Mouse (Mus musculus) neural tube, embryonic 15.5 days (tissue): ENCODE measurements at regions not wholly inside any gene's neighbourhood (a gene's known extent, or its start where the extent isn't known, plus 50 kb on each side); places are given as distances from the start of the nearest gene placed in this dataset.
A peak's percentile ranks its signal among the peaks of the same experiment; 100 is the strongest.

Source experiments
- ATAC-seq: fragments of 200-750 bp; cut with Nextera tagmentation; 2 replicates; pipeline ENCODE4 v1.8.0; 2017; ENCODE audit warnings: mild to moderate bottlenecking, moderate TSS enrichment, moderate library complexity; ENCODE audit not compliant: low FRiP score
- H3K27ac ChIP-seq: fragments of 300-500 bp; sonication (generic); replicated peaks from 2 replicates; pipeline ENCODE4 v1.5.1; 2015; ENCODE audit warnings: mild to moderate bottlenecking, inconsistent platforms
- H3K27me3 ChIP-seq: fragments of 300-500 bp; sonication (generic); replicated peaks from 2 replicates; pipeline ENCODE4 v1.6.1; 2015; ENCODE audit warnings: inconsistent platforms
- H3K36me3 ChIP-seq: fragments of 300-500 bp; sonication (generic); 2 replicates; pipeline ENCODE4 v1.6.1; 2015; ENCODE audit warnings: inconsistent platforms
- H3K4me1 ChIP-seq: fragments of 300-500 bp; sonication (generic); 2 replicates; pipeline ENCODE4 v1.6.1; 2015; ENCODE audit warnings: inconsistent platforms
- H3K4me2 ChIP-seq: fragments of 300-500 bp; sonication (generic); 2 replicates; pipeline ENCODE4 v1.6.1; 2015; ENCODE audit warnings: inconsistent platforms, mild to moderate bottlenecking, moderate library complexity
- H3K4me3 ChIP-seq: fragments of 300-500 bp; sonication (generic); replicated peaks from 2 replicates; pipeline ENCODE4 v1.5.1; 2015; ENCODE audit warnings: mild to moderate bottlenecking, inconsistent platforms
- H3K9ac ChIP-seq: fragments of 300-500 bp; sonication (generic); replicated peaks from 2 replicates; pipeline ENCODE4 v1.6.1; 2015; ENCODE audit warnings: mild to moderate bottlenecking, inconsistent platforms
- H3K9me3 ChIP-seq: fragments of 300-500 bp; sonication (generic); replicated peaks from 2 replicates; pipeline ENCODE4 v1.6.1; 2016; ENCODE audit warnings: inconsistent platforms
- WGBS: fragments of 180-500 bp; shearing (Covaris S2); methylation state at CpG from one replicate; pipeline ENCODE4 v1.1.7; 2015; ENCODE audit warnings: mixed read lengths; 5-methylcytosine and 5-hydroxymethylcytosine counted together

DNA sequence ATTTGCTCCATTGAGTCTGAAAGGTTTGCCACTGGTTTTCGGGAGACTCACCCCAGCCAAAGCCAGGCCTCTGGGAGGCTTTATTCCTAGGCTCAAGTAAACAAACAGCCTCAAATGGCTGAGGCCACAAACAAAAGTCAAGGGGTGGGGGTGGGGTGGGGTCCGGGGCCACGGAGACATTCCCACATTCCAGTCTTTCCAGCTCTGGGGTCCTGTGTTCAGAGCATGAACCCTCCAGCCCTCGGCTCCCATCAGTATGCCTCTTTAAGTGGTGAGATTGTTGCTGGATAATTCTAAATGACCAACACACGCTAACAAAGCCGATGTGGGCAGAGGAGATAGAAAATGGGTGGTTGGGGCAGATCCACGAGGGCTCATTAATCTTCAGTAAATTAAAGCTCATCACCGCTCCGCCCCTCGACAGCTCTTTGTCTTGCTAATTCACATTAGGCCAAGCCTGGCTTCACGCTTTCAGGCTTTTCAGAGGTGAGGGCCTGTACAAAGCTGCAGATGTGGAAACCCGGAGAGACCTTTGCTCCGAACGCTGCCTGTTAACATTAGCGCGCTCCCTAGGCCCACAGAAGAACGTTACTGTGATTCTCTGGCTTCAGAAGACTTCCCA is 326.2 kb downstream of the Pmp22 start:
- H3K9ac ChIP-seq: no peak overlapping the region
- H3K36me3 ChIP-seq: no peaks in the 10 kb centered on the region
- H3K4me3 ChIP-seq: no peak overlapping the region
- H3K9me3 ChIP-seq: no peaks in the 10 kb centered on the region
- H3K4me2 ChIP-seq: 0 out of 2 replicates have a peak overlapping the region, but pooled peaks have one; percentile 5
- 9% methylated on average over 17 of the region's 17 CpGs for WGBS
- no peaks in the 10 kb centered on the region for H3K27me3 ChIP-seq
- H3K27ac ChIP-seq: no peak overlapping the region
- ATAC-seq: no peak
- H3K4me1 ChIP-seq: peaks cover 14% of the 10 kb centered on the region

DNA sequence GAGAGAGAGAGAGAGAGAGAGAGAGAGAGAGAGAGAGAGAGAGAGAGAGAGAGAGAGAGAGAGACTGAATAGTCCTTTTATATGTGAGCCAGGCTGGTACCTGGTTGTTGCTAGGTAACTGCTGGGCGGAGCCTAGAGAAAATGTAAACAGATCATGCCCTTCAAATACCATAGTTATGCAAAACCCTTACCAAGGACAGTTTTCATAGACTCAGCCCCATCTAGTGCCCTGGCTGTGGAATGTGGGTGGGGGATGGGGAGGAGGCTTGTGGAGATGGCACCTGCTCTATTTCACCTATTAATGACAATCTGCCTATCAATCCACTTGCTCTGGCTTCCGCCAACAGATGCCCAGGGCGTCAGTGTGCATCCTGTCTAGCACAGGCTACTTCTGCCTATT is 327.6 kb downstream of the Pmp22 start:
- Histone ChIP-seq H3K4me3 (no peak overlapping the region), H3K9ac (no peak overlapping the region), H3K9me3 (no peaks in the 10 kb centered on the region), H3K4me2 (no peak overlapping the region), H3K27ac (no peak overlapping the region), H3K4me1 (peaks cover 14% of the 10 kb centered on the region), H3K36me3 (no peaks in the 10 kb centered on the region), H3K27me3 (no peaks in the 10 kb centered on the region)
- ATAC-seq: no peak
- 59% methylated on average over 3 of the region's 3 CpGs for WGBS

DNA sequence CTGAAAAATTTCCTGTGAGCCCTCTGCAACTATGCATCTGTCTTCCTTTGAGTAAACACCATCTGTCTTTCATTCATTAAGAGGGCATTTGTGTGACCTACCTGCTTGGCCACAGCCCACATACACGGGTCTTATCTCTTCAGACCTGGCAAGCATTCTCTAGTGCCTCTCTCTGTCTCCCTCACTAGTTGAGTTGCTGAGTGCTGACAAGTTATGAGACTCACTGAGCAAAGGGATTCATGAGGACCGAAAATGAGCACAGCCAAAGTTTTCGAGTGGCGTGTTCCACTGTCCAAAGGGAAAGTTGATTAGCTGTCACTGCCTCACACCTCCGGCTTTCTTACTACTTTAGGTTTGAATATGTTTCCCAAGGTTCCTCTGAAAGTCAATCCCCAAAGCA is 328.5 kb downstream of the Pmp22 start:
- H3K36me3 ChIP-seq: no peaks in the 10 kb centered on the region
- 80% methylated on average over 5 of the region's 5 CpGs for WGBS
- H3K27ac ChIP-seq: no peak overlapping the region
- H3K4me3 ChIP-seq: no peak overlapping the region
- H3K4me2 ChIP-seq: no peak overlapping the region
- H3K27me3 ChIP-seq: no peaks in the 10 kb centered on the region
- H3K4me1 ChIP-seq: peaks cover 14% of the 10 kb centered on the region
- H3K9ac ChIP-seq: no peak overlapping the region
- ATAC-seq: no peak
- H3K9me3 ChIP-seq: no peaks in the 10 kb centered on the region

DNA sequence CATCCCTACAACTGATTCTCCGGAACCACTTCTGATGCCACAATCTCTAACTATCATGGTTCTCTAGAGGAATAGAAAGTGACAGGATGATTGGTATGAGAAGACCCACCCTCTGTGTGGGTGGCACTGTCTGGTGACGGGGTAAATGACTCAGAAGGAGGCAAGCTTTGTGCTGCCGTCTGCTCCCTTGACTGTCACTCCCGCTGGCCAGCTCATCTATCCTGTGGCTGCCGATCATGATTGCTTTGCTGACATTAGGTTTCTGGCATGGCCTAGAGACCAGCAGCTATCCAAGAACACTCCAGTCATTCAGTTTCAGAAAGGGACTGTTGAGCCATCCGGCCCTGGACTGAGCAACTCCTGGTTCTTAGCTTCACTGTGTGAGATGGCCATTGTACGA is 331.4 kb downstream of the Pmp22 start:
- Histone ChIP-seq H3K4me1 (peaks cover 19% of the 10 kb centered on the region), H3K27ac (no peak overlapping the region), H3K9ac (no peak overlapping the region), H3K27me3 (0 out of 2 replicates have a peak, but pooled peaks cover 3% of the 10 kb centered on the region), H3K4me3 (no peak overlapping the region), H3K4me2 (no peak overlapping the region), H3K9me3 (no peaks in the 10 kb centered on the region), H3K36me3 (no peaks in the 10 kb centered on the region)
- ATAC-seq: no peak
- 54% methylated on average over 7 of the region's 7 CpGs for WGBS

DNA sequence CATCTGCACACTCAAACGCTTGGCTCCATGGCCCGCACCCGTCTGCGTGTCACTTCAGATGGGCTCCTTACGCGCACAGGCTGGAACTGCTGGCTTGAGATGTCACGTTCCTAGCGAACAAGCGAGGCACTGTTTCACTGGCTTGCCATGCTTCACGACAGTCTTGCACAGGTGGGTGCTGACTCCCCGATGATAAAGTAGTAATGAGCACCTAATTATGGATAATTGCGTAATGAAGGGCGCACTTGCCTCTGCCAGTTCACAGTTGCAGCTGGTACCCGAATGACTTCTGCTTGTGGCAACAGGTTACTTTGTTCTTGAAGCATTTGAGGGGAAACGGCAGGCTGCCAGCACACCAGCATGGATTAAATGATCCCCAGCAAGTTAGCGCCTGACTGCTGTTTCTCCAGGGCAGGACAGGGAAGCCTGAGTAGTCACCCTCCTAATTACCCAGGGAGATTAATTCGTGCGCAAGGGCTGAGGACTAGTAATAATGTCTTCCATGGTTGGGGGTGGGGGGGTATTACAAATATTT is 335.1 kb downstream of the Pmp22 start:
- peaks cover 3% of the 10 kb centered on the region; the same call in 1 of the 2 replicates for H3K27me3 ChIP-seq
- no peaks in the 10 kb centered on the region for H3K9me3 ChIP-seq
- H3K4me2 ChIP-seq: peak overlapping the region; percentile 48
- H3K4me1 ChIP-seq: peaks cover 15% of the 10 kb centered on the region
- no peak overlapping the region for H3K9ac ChIP-seq
- no peak for ATAC-seq
- 31% methylated on average over 18 of the region's 18 CpGs for WGBS
- H3K36me3 ChIP-seq: no peaks in the 10 kb centered on the region
- no peak overlapping the region for H3K4me3 ChIP-seq
- no peak overlapping the region for H3K27ac ChIP-seq

DNA sequence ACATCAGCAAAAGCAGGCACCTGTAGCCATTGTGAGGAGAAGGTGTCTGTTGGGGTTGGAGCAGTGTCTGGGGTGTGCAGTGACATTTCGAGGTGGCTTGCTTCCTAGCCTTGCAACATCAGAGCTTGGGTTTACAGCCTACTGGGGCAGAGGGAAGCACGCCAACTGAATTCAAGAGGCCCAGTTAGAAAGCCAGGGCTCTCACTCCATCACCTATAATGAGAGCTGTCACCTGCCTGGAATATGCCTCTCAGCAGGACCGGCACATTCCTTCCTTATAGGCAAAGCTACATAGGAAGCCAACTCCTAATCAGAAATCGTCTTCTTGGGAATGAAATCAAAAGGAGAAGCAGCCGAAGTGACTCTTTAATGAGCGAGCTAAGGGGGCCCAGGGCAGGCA is 337.2 kb downstream of the Pmp22 start:
- Histone ChIP-seq H3K27me3 (peaks cover 3% of the 10 kb centered on the region; the same call in 1 of the 2 replicates), H3K9me3 (no peaks in the 10 kb centered on the region), H3K4me3 (no peak overlapping the region), H3K9ac (no peak overlapping the region), H3K36me3 (no peaks in the 10 kb centered on the region), H3K4me1 (peaks cover 15% of the 10 kb centered on the region), H3K27ac (no peak overlapping the region), H3K4me2 (no peak overlapping the region)
- no peak for ATAC-seq
- 82% methylated on average over 6 of the region's 6 CpGs for whole genome bisulfite sequencing

DNA sequence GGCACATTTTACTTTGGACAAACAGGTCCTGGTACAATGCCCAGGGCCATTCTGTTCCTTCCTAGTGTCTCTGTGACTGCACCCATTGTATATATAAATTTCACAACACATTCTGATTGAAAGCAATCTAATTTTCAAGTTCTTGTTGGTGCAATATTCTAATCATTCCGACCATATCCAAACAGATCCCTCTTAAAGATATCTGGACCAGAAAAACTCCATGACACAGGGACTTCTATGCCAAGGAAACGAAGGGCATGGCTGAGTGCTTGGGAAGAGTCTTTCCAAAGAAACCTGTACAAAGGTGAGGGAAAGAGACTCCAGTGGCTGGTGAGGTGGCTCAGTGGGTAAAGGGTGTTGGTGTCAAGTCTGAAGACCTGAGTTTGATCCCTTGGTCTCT is 337.8 kb downstream of the Pmp22 start:
- Histone ChIP-seq H3K9me3 (no peaks in the 10 kb centered on the region), H3K36me3 (no peaks in the 10 kb centered on the region), H3K4me2 (no peak overlapping the region), H3K27me3 (peaks cover 3% of the 10 kb centered on the region; the same call in 1 of the 2 replicates), H3K9ac (no peak overlapping the region), H3K4me1 (peaks cover 15% of the 10 kb centered on the region), H3K27ac (no peak overlapping the region), H3K4me3 (no peak overlapping the region)
- no peak for ATAC-seq
- WGBS: 94% methylated on average over 2 of the region's 2 CpGs

DNA sequence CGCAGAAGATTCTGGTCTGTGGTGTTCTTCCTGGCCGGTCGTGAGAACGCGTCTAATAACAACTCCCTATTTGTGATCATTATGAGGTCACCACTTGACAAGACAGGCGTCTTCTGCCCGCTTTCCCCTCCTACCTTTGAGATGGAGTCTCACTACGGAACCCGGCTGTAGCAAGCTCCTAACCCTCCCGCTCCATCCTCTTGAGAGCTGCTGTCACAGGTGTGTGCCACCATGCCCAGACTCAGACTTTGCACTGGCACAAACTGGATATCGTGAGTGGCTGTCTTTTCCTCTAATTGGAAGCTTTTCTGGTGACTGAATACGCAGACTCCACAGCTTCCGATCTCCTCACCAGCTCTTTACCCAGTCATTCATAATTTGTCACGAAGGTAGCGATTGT is 346.0 kb downstream of the Pmp22 start:
- 96% methylated on average over 15 of the region's 15 CpGs for WGBS
- no peaks in the 10 kb centered on the region for H3K27me3 ChIP-seq
- H3K4me1 ChIP-seq: no peaks in the 10 kb centered on the region
- H3K4me3 ChIP-seq: no peak overlapping the region
- no peak for ATAC-seq
- H3K36me3 ChIP-seq: no peaks in the 10 kb centered on the region
- no peak overlapping the region for H3K27ac ChIP-seq
- no peaks in the 10 kb centered on the region for H3K9me3 ChIP-seq
- H3K4me2 ChIP-seq: no peak overlapping the region
- H3K9ac ChIP-seq: no peak overlapping the region

DNA sequence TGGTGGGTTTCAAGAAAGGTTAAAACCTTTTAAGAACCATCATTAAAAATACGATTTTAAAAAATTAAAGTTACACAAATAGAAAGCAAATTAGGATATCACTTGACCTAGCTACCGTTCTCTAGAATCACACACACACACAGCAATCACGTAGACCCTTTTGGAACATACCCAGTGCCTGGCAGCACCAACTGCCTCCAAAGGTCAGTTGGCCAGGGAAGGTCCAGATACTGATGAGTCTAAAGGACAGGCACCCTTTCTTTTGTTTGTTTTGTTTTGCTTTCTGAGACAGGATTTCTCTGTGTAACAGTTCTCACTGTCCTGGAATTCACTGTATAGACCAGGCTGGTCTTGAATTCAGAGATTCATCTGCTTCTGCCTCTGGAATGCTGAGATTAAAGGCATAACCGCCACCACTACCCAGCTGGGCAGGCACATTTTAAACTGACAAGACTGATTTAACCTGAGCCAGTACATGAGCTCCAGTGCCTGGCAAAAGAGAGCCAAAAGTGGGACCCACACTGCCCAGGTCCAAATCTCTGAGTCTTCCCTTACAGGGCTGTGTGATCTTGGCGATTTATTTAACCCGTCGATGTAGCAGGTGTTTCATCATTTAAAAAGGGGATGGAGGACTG is 353.0 kb downstream of the Pmp22 start:
- no peak overlapping the region for H3K4me2 ChIP-seq
- H3K4me3 ChIP-seq: no peak overlapping the region
- no peaks in the 10 kb centered on the region for H3K9me3 ChIP-seq
- 87% methylated on average over 7 of the region's 7 CpGs for WGBS
- no peak for ATAC-seq
- no peak overlapping the region for H3K9ac ChIP-seq
- H3K27me3 ChIP-seq: no peaks in the 10 kb centered on the region
- H3K27ac ChIP-seq: no peak overlapping the region
- peaks cover 6% of the 10 kb centered on the region; the same call in 1 of the 2 replicates for H3K4me1 ChIP-seq
- H3K36me3 ChIP-seq: no peaks in the 10 kb centered on the region

DNA sequence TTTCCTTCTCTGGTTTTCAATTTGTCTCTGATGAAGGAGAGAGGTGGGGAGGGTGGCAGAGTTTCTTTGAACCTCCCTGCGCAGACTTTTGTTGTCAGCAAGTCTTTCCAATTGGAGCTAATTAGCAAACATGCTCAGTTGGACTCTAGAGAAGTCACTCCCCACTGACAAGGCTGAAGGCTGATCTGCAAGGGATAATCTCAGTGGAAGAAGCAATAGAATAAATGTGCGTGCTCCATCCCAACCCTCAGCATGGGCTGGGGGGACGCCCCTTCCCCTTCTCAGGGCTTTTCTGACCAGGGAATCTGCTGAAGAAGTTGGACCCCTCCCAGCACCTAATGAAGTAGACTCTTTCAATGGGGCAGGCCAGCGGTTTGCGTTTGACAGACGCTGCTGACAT is 353.8 kb downstream of the Pmp22 start:
- no peak overlapping the region for H3K27ac ChIP-seq
- no peak for ATAC-seq
- H3K4me1 ChIP-seq: peaks cover 6% of the 10 kb centered on the region; the same call in 1 of the 2 replicates
- no peaks in the 10 kb centered on the region for H3K36me3 ChIP-seq
- no peaks in the 10 kb centered on the region for H3K27me3 ChIP-seq
- H3K4me3 ChIP-seq: no peak overlapping the region
- H3K4me2 ChIP-seq: no peak overlapping the region
- 42% methylated on average over 6 of the region's 6 CpGs for WGBS
- H3K9ac ChIP-seq: no peak overlapping the region
- no peaks in the 10 kb centered on the region for H3K9me3 ChIP-seq

DNA sequence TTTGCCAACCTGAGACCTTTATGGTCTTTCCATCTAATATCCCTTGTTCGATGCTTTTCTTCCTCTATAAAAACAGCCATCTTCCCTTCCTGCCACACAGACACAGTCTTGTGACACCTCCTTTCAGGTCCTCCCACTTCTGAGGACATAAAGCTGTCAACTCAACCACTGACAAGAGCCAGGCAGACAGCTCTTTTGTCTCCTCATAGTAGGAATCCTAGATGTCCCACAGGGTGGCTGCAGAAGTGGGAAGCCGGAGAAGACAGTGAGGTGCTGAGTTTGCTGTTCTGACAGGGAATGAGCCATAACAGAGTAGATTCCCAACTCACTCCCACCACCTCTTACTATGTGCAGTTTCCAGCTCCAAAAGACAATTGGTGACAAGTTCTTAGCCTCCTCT is 358.4 kb downstream of the Pmp22 start:
- Histone ChIP-seq H3K27ac (no peak overlapping the region), H3K4me3 (no peak overlapping the region), H3K36me3 (no peaks in the 10 kb centered on the region), H3K9ac (no peak overlapping the region), H3K9me3 (no peaks in the 10 kb centered on the region), H3K4me1 (peaks cover 6% of the 10 kb centered on the region; the same call in 1 of the 2 replicates), H3K27me3 (no peaks in the 10 kb centered on the region), H3K4me2 (no peak overlapping the region)
- WGBS: 18% methylated on average over 2 of the region's 2 CpGs
- ATAC-seq: no peak

DNA sequence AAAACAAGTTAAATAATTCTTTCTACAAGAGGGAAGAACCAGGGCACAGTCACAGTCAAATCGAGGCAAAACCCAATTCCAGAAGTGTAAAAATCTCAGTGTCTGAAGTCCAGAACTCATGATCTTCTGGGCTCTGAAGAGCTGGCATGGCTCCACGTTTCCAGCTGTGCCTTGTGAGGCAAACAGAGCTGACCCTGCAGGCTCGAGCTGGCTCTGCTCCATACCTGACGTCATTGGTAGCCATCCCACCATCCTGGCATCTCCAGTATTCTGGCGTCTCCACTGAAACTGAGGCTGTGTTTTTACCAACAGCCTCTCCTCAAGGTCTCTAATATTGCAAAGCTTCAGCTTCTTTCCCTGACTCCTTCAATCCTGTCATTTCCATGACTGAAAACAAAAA is 373.4 kb downstream of the Pmp22 start:
- no peak overlapping the region for H3K27ac ChIP-seq
- H3K4me2 ChIP-seq: no peak overlapping the region
- no peaks in the 10 kb centered on the region for H3K9me3 ChIP-seq
- ATAC-seq: no peak
- H3K27me3 ChIP-seq: no peaks in the 10 kb centered on the region
- no peak overlapping the region for H3K9ac ChIP-seq
- no peaks in the 10 kb centered on the region for H3K4me1 ChIP-seq
- H3K4me3 ChIP-seq: no peak overlapping the region
- no peaks in the 10 kb centered on the region for H3K36me3 ChIP-seq
- 61% methylated on average over 5 of the region's 5 CpGs for WGBS
